Mouse (Mus musculus): ENCODE measurements around the gene Meaf6. TPM values are rescaled to one million over a fixed set of nuclear protein-coding genes. Genes with fewer than 3 reads are reported as not detected.

Gene Meaf6
- polyA plus RNA-seq, 1 experiment from 2014 or later: 23.0 TPM

DNA sequence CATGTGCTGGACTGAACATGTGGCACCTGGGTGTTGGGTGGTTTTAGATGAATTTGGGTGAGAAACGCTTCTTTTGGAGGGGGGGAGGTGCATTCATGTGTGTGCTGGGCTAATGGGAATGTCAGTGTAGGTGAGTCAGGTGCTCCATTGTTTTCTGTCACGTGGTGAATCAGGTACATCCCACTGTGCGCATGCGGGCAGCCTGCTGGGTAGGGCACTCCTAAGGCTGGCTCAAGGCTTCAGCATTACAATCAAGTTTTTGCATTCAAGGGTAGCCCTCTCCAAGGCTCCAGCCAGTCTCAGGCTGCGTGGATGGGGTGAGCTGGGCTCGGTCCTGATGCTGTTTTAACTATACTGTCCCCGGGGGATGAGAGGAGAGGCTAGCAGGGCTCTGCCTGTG is 77.8 kb downstream of the Meaf6 start:
- no peaks in the 10 kb centered on the region for H3K4me1 ChIP-seq (replicated peaks; ENCODE audit: control insufficient read depth, insufficient read depth, low read length)
- no peak overlapping the region for H3K4me3 ChIP-seq (ENCODE audit: low read depth, low read length)
- no peaks in the 10 kb centered on the region for H3K36me3 ChIP-seq (ENCODE audit: control insufficient read depth, insufficient read depth)
- ATAC-seq: no peak
- 65% methylated on average over 7 of the region's 7 CpGs for WGBS
- no peak overlapping the region for H3K27ac ChIP-seq (ENCODE audit: low read depth, low read length)
- H3K9me3 ChIP-seq (ENCODE audit: control insufficient read depth): no peaks in the 10 kb centered on the region
- 0 out of 2 replicates have a peak, but pooled peaks cover 8% of the 10 kb centered on the region for H3K27me3 ChIP-seq (replicated peaks; ENCODE audit: control insufficient read depth, insufficient read depth, low read length)
- no peak overlapping the region for H3K4me2 ChIP-seq (replicated peaks; ENCODE audit: low read depth)
- no peak for TF ChIP-seq CTCF (IDR thresholded peaks at IDR 0.05; ENCODE audit: low read depth)
- H3K9ac ChIP-seq (ENCODE audit: low read depth, low read length): no peak overlapping the region

Other genes with a start within 250 kb of the Meaf6 start
- gene Yrdc, start 234.5 kb upstream of the Meaf6 start, polyA plus RNA-seq (2015; fragmentation: Nextera tagmentation; extraction: Ambion mirVana): 19.9 and 22.7 TPM in 2 replicates
- 58.8 and 59.4 TPM in 2 replicates for gene 1110065P20Rik, start 233.9 kb upstream of the Meaf6 start, polyA plus RNA-seq (2015; fragmentation: Nextera tagmentation; extraction: Ambion mirVana)
- gene Maneal, start 223.0 kb upstream of the Meaf6 start, polyA plus RNA-seq (2015; fragmentation: Nextera tagmentation; extraction: Ambion mirVana): 0.17 and 0.24 TPM in 2 replicates
- gene Epha10, start 204.2 kb upstream of the Meaf6 start, polyA plus RNA-seq (2015; fragmentation: Nextera tagmentation; extraction: Ambion mirVana): 0.03 and 0.04 TPM in 2 replicates
- 4.3 and 4.7 TPM in 2 replicates for gene 9930104L06Rik, start 148.1 kb upstream of the Meaf6 start, polyA plus RNA-seq (2015; fragmentation: Nextera tagmentation; extraction: Ambion mirVana)
- gene Cdca8, start 145.8 kb upstream of the Meaf6 start, polyA plus RNA-seq (2015; fragmentation: Nextera tagmentation; extraction: Ambion mirVana): 26.3 and 28.1 TPM in 2 replicates
- 5.5 and 5.7 TPM in 2 replicates for gene Rspo1, start 98.7 kb upstream of the Meaf6 start, polyA plus RNA-seq (2015; fragmentation: Nextera tagmentation; extraction: Ambion mirVana)
- gene Gnl2, start 68.5 kb upstream of the Meaf6 start, polyA plus RNA-seq (2015; fragmentation: Nextera tagmentation; extraction: Ambion mirVana): 28.6 and 30.9 TPM in 2 replicates
- not detected in 2 replicates for gene Dnali1, start 19.4 kb upstream of the Meaf6 start, polyA plus RNA-seq (2015; fragmentation: Nextera tagmentation; extraction: Ambion mirVana)
- 13.6 and 15.5 TPM in 2 replicates for gene Snip1, start 18.5 kb upstream of the Meaf6 start, polyA plus RNA-seq (2015; fragmentation: Nextera tagmentation; extraction: Ambion mirVana)
- 1.3 and 1.5 TPM in 2 replicates for gene Zc3h12a, start 42.7 kb downstream of the Meaf6 start, polyA plus RNA-seq (2015; fragmentation: Nextera tagmentation; extraction: Ambion mirVana)